Mouse (Mus musculus) kidney, adult 11 months (tissue): ENCODE results near the gene Smyd4.

Experiments
- DNase-seq: peaks from one replicate; pipeline ENCODE4 v3.0.0; 2022

Gene Smyd4

DNA sequence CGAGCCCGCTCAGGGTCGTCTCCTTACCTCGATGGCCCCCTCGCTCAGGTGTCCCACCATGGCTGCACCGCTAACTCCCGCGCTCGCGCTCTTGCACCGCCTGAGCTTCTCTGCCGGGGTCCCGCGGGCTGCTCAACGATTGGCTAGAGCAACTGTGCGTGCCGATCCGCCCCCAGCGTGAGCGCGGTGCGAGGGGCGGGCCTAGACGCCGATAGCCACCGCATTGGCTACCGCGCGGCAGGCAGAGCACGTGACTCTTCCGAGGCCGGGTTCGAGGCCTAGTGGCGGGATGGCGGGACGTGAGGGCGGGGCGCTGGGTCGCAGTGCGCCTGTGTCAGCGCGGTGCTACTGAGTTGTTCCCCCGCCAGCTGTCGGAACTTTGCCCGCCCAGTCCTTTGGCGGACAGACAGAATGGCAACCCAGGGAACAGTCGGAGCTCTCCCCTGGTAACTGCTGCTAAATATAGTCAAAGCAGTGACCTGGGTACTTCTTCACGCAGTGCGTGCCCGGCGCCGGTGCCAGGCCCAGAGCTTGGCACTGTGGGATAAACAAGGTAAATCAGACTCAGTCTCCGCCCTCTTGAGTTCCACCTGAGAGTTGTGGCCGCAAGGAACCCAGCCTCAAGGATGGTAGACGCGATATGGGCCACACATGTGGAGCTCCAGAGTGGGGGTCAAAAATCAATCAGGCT lies at the start of gene Smyd4, which contains the start of gene Rpa1:
Gene Smyd4, plus strand, starts transcription at position 235 of the 691 bp plus-strand sequence.
Gene Rpa1, minus strand, starts transcription at position 126 of the 691 bp plus-strand sequence.
- peak; percentile 96 for DNase-seq

DNA sequence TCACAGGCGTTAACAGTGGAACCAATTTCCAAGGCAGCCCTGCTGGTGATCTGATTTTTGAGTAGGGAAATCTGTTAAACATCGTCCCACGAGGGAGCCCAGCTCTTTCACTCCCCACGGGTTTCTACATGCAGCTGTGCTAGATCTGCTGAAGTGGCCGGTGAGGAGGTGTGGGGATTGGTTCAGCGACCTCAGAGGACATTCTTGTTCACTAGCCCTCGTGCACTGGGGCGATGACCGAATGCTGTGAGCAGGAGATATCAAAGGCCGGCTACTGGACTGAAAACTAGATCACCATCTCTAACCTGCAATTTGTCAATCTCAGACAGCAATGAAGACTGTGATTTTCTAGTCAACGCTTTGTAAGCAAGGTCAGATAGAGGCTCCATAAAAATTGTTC lies 49.7 kb upstream of the Smyd4 start:
- DNase-seq, result peak; percentile 59

DNA sequence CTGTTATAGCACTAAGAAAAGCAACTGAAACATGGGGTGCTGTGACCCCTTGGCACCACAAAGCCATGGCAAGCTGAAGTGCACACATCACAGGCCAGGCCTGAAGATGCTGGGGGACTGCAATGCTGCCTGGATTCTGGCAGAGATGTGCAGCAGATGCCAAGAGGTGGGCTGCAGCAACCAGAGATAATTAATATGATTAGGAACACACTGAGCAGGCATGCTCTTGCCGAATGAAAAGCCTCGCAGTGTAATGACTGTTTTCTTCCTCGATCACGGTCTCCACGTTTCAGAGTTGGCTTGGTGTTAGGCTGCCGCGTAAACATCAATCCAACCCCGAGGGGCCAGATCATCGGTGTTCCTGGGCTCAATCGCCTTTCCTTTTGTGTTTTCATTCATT lies 48.4 kb upstream of the Smyd4 start:
- DNase-seq, result no peak

DNA sequence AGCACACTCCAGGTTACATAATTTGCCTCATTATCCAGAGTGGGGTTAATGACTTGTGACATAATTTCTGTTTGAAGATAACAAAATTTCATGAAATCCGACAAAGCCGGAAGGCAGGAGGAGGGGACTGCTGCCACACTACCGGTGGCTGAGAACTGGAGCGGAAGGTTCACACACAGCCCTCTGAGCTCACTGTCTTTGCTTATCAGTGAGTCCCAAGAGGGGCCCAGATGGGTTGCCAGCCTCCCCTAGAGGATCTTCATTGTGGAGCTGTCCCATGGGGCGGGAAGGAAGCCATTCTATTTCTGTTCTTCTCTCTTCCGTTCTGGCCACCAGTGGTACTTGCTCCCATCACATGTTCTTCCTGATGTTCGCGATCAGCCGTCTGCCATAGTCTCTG lies 47.3 kb upstream of the Smyd4 start:
- no peak for DNase-seq

DNA sequence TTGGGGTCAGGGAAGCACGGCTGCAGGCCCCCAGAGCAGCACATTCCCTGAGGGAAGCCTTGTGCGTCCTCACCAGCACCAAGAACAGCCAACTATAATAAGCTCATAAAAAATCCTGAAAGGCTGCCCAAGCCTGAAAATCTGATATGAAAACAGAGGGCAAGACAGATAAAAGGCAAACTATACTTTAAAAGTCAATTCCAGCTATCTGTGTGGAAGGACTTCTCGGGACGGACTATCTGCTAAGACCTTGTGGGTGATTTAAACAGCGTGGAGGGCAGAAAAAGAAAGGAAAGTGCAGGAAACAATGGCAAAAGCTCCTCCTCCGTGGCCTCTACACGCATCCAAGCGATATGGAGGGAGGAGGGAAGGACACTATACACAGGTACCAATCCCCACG lies 43.4 kb upstream of the Smyd4 start:
- DNase-seq, result no peak

DNA sequence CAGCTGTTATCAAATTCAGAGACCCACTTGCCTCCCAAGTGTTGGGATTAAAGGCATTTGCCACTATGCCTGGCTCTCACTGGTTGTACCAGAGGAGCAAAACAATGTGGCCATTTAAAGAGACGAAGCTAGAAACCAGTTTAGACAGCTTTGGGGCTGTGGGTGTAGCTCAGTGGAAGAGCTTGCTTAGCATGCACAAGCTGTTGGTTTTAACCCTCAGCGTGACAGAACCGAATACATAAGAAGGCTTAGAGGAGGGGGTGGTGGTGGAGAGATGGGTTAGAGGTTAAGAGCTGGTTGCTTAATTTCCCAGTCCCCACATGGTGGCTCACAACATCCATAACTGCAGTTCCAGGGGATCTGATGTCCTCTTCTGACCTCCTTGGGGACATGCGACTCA lies 39.6 kb upstream of the Smyd4 start:
- no peak for DNase-seq

DNA sequence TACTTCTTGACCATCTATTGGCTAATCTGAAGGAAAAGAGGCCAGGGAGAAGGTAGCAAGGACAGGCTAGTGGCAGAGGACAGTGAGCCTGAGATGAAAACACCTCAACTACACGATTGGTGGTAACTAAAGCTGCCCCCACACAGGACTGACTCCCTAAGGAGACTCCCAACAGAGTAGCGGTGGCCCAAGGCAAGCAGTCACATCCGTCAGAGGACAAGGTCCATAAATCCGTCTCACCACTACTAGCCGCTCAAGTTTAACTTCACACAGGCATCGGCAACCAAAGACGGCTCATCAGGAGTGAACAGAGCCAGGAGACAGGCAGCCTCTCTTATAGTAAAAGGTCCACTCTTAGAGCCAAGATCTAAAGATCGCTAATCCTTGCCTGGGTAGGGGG lies 37.4 kb upstream of the Smyd4 start:
- DNase-seq, result no peak

DNA sequence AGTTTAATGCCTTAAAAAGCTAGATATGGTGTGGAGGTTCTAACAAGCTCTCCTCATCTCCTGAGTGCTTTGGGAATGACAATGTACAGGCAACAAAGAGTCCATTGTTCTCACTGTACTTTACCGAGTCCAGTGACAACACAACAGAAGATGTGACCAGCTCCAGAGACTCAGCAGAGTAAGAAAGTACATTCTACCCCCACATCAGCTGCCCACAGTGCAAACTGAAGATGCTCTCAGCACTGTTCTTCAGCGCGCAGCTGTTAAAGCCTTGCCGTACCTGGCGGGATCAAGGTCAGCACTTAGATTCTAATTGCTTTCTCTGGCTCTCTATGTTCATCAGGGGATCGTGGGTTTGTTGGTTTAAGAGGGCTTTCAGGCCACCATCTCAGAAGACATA lies 36.5 kb upstream of the Smyd4 start:
- DNase-seq, result no peak

DNA sequence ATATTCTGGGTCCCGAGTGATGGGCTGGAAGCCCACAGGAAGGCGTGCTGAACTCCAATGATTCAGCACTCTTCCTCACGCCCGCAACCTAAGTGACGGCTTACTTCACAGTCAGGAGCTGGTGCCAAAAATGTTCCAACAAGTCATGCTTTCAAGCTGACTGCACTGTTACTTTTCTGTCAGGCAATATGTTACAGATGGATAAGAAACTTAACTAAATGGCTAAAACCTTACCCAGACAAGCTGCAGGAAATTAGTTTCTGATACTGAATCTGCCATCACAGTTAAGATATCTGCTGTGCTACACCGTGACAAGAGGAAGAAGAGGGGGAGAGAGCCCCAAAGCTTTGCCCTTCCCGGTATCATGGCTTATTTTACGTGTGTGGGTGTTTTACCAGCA lies 34.4 kb upstream of the Smyd4 start:
- no peak for DNase-seq

DNA sequence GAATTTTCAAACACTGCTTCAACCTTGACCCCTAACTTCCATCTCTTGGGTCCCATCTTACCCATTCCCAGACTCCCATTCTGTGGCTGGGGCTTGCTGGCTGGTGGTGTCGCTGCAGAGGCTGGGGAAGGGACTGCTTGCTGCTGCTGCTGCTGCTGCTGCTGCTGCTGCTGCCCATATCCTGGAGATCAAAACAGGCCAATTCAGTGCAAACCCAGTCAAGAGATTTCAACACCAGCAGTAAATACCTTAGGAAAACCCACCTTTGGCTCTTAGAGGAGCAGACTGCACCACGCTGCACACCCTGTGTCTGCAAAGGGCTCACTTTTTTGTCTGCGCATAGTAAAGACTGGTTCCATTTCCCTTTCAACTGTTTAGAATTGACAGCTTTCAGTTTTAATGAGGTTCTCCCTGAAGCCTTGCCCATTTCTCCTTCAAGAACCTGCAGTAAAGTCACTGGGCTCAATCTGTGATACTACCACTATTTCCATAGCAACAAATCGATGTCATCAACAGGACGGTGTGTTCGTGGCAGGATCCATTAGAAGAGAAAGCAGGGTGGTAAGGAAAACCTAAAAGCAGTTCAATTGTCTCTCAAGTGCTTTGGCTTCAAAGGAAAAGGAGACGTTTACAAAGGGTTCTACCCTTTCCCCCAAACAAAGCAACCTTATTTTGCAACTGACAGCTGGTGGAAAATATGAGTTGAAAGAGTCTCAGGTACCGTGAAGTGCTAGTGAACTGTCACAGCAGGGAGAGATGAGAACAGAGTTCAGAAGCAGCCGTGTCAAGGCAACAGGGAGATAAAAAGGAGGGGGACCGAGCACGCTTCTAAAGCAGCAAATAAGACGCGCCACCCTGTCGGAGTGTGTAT lies 29.6 kb upstream of the Smyd4 start:
- no peak for DNase-seq

DNA sequence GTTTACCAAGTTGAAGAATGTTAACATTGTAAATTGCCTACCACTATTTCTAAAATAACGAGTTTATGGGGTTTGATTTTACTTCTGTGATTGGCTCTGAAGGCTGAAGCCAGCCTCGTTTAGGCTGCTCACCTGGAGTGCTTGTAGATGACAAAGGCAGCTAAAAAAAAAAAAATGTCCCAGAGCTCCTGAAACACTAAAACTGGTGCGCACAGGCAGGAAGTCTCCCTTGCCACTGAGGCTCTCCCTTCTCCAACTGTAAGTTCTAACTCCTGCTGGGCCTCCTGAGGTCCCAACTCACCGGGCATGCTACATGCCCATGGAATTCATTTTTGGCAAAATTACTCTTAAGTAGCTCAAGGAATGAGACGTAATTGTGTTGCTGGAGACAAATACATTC lies 29.0 kb upstream of the Smyd4 start:
- DNase-seq, result no peak

DNA sequence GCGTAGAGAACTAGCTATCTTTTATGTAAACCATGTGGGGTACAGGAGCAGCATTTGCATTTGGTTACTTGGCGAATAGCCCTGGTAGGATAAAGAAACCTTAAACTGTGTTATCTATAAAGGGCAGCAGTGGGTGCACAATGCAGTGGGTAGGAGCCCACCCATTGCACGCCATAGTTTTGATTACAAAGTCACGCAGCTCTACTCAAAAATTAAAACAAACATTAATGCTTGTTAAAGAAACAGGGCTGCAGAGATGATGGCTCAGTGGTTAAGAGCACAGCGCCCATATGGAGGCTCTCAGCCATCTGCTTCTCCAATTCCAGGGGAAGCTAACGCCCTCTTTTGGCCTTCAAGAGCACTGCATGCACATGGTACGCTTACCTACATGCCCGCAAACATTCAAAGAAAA lies 24.9 kb upstream of the Smyd4 start:
- DNase-seq, result no peak

DNA sequence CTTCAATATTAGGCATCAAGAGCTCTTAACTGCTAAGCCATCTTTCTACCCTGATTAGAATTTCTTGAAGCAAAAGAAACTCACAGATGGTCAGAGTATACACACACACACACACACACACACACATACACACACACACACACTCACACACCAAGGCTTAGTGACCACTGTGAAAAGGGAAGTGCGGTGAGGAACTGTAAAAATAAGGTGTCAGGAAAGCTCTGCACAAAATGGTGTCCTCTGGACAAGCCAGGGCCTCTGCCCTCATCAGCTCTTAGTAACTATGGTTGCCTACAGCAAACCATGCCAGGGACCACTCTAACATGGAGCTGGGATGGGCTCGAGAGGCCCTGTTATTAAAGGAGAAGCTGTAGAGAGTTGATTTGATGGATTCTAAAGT lies 23.8 kb upstream of the Smyd4 start:
- no peak for DNase-seq

DNA sequence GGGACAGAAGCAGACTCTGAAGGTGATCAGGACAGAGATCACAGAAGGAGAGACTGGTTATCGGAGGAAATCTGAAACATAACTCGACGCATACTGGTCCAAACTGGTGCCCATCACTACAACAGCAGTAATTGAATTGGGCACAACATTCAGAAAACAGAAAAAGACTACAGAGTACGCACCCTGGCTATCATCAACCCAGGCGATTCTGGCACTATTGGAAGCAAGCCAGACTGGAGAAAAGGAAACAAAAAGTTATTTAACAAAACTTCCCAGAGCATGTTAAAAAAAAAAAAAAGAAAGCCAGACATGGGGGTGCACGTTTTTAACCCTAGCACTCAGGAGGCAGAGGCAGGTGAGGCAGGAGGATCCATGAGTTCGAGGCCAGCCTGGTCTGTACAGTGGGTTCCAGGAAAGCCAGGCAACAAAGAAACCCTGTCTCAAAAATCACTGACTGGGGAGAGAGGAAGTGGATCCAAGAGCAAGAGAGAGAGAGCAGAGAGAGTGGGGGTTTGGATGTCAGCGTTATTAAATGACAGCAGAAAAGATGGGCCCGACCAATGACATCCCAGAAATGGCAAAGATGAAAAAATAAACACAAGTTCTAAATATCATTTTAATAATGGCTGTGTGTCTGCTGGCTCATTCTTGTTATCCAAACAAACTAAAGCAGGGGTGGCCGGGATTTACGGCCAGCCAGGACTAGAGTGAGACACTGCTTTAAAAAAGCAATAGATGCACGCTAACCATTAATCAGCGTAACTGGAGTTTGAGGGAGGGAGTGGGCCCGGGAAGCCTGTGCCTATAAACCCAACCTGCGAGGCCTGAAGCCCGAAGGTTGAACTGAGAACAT lies 22.9 kb upstream of the Smyd4 start:
- no peak for DNase-seq

DNA sequence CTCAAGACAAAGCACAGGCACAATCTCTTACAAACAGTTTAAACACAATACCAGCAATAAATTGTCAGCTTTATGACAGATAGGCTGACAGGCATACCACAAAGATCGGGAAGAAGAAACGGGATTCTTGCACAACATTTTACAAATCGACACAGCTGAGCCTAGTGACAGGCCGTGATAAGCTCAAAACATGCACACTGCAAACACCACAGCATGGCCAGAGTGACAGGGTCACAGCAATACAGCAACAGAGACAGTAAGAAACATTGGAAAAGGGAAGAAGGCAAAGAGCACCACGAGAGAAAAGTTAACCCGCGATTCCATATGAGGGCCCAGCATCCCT lies 22.3 kb upstream of the Smyd4 start:
- DNase-seq, result no peak

DNA sequence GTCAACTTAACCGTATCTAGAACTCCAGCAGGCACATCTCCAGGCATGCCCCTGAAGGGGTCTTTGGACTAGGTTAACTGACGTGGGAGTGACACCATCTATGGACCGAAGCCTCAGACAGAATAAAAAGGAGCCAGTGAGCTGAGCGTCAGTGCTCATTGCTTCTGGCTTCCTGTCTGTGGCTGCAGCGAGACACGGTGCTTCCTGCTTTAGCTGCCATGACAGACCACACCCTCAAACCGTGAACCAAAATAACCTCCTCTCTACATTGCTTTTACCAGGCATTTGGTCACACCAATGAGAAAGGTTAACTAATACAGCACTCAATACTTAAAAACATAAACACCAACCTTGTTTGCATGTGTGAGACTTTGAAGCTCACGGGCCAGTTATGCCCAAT lies 11.6 kb upstream of the Smyd4 start:
- no peak for DNase-seq

DNA sequence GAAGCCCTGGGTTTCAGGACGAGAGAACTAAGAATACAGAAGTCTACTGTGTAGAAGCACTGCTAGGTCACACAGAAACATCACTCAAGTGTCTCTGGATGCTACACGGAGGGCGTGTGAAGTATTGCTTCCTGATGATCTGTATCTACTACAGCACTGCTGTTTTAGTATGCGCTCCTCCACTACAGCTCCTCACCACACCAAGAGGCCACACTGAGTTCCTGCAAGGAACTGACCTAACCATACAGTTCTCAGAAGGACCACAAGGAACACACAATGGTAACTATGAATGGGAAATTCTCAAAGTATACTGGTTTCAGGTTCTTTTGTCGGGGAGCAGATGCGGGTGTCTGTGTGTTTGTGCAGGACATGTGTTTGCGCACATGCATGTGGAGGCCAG lies 11.0 kb upstream of the Smyd4 start:
- DNase-seq, result no peak

DNA sequence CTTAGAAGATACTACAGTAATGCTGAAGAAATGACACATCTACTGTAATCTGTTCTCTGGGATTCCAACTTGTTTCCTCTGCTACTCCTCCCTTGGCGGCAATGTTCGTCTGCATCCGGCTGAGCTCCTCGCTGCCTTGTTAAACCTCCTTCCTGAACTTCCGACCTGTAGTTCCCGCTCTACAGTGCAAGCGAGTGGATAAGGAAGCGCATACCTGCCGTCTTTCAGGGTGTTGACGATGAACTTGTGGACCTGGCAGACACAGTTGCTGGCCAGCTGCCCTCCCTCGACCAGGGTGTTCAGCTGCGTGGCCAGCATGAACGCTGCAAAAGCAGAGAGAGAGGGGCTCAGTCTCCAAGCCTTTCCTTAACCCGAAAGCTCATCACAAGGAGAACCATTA lies 8.2 kb upstream of the Smyd4 start:
- peak; percentile 52 for DNase-seq

DNA sequence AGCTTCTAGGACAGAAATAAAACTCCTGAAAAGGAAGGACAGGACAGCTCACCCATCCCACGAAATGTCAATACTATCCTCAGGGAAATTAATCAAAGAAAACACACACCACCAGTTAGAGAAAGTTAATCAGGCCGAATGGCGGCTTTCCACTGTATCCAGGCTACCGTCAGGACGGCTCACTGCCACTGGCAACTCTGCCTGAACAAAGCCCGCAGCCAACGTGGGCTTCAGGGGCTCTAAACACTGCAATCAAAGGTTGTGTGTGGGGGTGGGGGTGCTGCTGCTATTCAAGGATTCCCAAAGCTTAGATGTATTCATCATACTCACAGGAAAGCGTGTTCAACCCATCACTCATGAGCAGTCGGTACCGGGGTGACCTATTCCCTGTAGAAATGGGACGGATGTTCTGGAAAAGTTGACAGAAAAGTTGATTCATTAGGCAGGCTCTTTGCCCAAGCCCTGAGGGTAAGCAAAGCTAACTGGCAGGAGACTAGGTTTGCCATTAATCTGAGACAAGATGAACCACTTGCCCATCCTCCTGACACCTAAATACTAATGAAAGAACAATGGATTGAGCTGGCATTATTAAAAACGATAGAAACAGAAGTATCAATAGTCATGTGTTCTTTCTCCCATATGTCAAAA lies 7.4 kb upstream of the Smyd4 start:
- DNase-seq, result no peak

DNA sequence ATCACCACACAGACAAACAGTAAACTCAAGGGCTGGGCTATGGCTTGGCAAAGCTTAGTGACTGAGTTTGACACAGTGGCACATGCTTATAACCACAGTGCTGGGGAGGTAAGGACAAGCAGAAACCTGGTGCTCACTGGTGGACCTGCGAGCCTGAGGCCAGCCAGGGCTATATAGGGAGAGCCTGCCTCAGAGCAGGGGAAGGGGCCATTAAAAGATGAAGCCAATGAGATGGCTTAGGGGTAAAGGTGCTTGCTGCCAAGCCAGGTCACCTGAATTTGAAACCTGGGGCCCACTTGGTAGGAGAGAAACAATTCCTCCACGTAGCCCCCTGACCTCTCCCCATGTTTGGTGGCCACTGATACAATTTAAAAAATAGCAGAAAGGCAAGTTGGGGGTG lies 5.1 kb upstream of the Smyd4 start:
- no peak for DNase-seq

DNA sequence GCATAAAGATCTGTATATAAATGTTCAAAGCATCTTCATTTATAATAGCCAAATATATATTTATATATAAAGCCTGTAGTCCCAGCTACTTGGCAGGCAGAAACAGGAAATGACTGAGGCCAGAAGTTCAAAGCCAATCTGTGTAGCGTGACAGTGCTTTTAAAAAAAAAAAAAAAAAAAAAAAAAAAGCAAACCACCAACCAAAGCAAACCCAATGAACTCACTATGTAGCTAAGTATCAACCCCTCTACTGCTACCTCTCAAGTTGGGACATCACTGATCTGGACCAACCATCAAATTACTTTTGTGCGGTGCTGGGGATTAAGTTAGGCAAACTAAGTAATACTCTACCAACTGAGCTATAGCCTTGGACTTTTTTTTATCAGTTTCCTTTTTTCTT lies 4.1 kb upstream of the Smyd4 start:
- DNase-seq, result no peak

DNA sequence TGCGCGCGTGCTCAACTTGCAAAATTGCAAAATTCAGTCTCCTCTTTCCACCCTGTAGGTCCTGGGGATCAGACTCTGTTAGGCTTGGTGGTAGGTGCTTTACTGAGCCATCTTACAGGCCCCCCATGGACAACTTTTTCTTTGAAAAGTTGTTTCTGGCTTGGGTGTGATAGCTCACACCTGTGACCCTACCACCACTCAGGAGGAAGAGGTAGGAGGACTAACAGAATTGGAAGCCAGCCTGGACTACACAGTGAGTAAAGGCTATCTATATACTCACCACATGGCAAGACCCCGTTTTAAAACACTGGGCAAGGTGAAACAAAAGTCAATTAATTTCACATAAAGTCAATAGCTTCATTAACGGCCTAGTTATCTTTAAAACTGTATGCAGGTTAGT lies 3.5 kb upstream of the Smyd4 start:
- no peak for DNase-seq

DNA sequence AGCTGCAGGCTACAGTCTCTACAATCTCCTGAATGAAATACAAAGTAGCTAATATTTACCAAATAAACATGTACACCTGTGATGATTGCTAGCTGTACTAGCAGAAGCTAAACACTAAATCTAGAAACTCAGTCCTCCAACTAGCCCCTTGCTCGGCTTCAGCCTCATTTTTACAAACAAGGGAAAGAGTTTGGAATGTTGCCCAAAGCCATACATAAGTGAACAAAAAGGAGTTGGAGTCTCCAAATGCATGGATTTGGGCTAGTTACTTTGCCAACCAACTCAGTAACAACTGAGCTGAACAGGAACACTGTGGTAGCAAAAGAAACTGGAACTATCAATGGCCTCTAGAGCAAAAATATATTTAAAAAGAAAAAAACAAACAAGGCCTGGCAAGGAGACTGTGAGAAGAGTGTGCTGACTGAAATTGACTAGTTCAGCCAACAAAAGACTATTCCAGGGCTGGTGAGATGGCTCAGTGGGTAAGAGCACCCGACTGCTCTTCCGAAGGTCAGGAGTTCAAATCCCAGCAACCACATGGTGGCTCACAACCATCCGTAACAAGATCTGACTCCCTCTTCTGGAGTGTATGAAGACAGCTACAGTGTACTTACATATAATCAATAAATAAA lies 1.6 kb upstream of the Smyd4 start:
- no peak for DNase-seq
